Mouse (Mus musculus): Measurements from ENCODE around the gene Cort. TPM values are rescaled to one million over a fixed set of nuclear protein-coding genes. Genes with fewer than 3 reads are reported as not detected.

Gene Cort
- polyA plus RNA-seq, 1 experiment from 2014 or later, result 0.18 TPM

GRCm38 (mm10) chr4:149099369-149100017 lies 27.1 kb downstream of the Cort start, which contains the start of gene Pex14:
Gene Pex14 (minus strand): TSS chr4:149099876.
- no peak for TF ChIP-seq CTCF (IDR thresholded peaks at IDR 0.05)
- POLR2A ChIA-PET, result no interaction called here
- no peaks in the 10 kb centered on the region for H3K27me3 ChIP-seq
- in situ Hi-C loops (cut with MboI; ENCODE audit: low pct_unique_long_range_greater_than_20kb), result no loop called here
- DNase-seq (ENCODE audit: low read depth, low spot score) (no peak), ATAC-seq (no peak)
- CTCF ChIA-PET, result no interaction called here

- no peak for ATAC-seq
- in situ Hi-C loops (cut with MboI; ENCODE audit: low pct_unique_long_range_greater_than_20kb), result no loop called here
- no peak for TF ChIP-seq CTCF (IDR thresholded peaks at IDR 0.05)
Measured at GRCm38 (mm10) chr4:149098571-149098970, 28.0 kb downstream of the Cort start.

GRCm38 (mm10) chr4:149097956-149098355 lies 28.6 kb downstream of the Cort start:
- ATAC-seq, result no peak
- H3K27me3 ChIP-seq, result no peaks in the 10 kb centered on the region
- ChIA-PET POLR2A (no interaction called here), CTCF (no interaction called here)
- TF ChIP-seq CTCF (IDR thresholded peaks at IDR 0.05), result no peak
- no peak for DNase-seq (ENCODE audit: low read depth, low spot score)
- in situ Hi-C loops (cut with MboI; ENCODE audit: low pct_unique_long_range_greater_than_20kb), result no loop called here

More at GRCm38 (mm10) chr4:149098571-149098970, 28.0 kb downstream of the Cort start:
- POLR2A ChIA-PET, result no interaction called here
- DNase-seq (ENCODE audit: low read depth, low spot score), result no peak
- H3K27me3 ChIP-seq, result no peaks in the 10 kb centered on the region
- CTCF ChIA-PET, result no interaction called here

- no peak for DNase-seq (ENCODE audit: low read depth, low spot score)
- CTCF ChIA-PET, result no interaction called here
- no peak for TF ChIP-seq CTCF (IDR thresholded peaks at IDR 0.05)
- ATAC-seq, result no peak
- no peaks in the 10 kb centered on the region for H3K27me3 ChIP-seq
- POLR2A ChIA-PET, result no interaction called here
- in situ Hi-C loops (cut with MboI; ENCODE audit: low pct_unique_long_range_greater_than_20kb), result no loop called here
Measured at GRCm38 (mm10) chr4:149091364-149091763, 35.2 kb downstream of the Cort start.

GRCm38 (mm10) chr4:149085381-149085780 lies 41.2 kb downstream of the Cort start:
- DNase-seq (ENCODE audit: low read depth, low spot score) (no peak), ATAC-seq (no peak)
- ChIA-PET POLR2A (interaction anchor here (0.6 kb wide), 1 partner anchor 20 kb away, joined by 4 read pairs; no protein-coding TSS in a partner anchor), CTCF (interaction anchor here (1.5 kb wide), 1 partner anchor 9 kb away, joined by 3 read pairs; no protein-coding TSS in a partner anchor)
- in situ Hi-C loops (cut with MboI; ENCODE audit: low pct_unique_long_range_greater_than_20kb), result no loop called here
- no peak for TF ChIP-seq CTCF (IDR thresholded peaks at IDR 0.05)
- no peaks in the 10 kb centered on the region for H3K27me3 ChIP-seq

GRCm38 (mm10) chr4:149081528-149081927 lies 45.0 kb downstream of the Cort start:
- no peak for ATAC-seq
- POLR2A ChIA-PET, result no interaction called here
- in situ Hi-C loops (cut with MboI; ENCODE audit: low pct_unique_long_range_greater_than_20kb), result no loop called here
- H3K27me3 ChIP-seq, result no peaks in the 10 kb centered on the region
- CTCF ChIA-PET, result interaction anchor here (1.2 kb wide), 1 partner anchor 63 kb away, joined by 4 read pairs; no protein-coding TSS in a partner anchor
- no peak for TF ChIP-seq CTCF (IDR thresholded peaks at IDR 0.05)
- no peak for DNase-seq (ENCODE audit: low read depth, low spot score)

- ATAC-seq (no peak), DNase-seq (ENCODE audit: low read depth, low spot score) (no peak)
- TF ChIP-seq CTCF (IDR thresholded peaks at IDR 0.05), result no peak
- ChIA-PET POLR2A (no interaction called here), CTCF (interaction anchor here (1.2 to 1.8 kb wide), 2 partner anchors 10 to 198 kb away, joined by 3 to 7 read pairs; no protein-coding TSS in a partner anchor)
- in situ Hi-C loops (cut with MboI; ENCODE audit: low pct_unique_long_range_greater_than_20kb), result no loop called here
- no peaks in the 10 kb centered on the region for H3K27me3 ChIP-seq
Measured at GRCm38 (mm10) chr4:149080111-149080510, 46.5 kb downstream of the Cort start.

- ATAC-seq (no peak), DNase-seq (ENCODE audit: low read depth, low spot score) (no peak)
- POLR2A ChIA-PET, result interaction anchor here (0.6 kb wide), 1 partner anchor 396 kb away, joined by 5 read pairs; no protein-coding TSS in a partner anchor
- TF ChIP-seq CTCF (IDR thresholded peaks at IDR 0.05), result no peak
- no peaks in the 10 kb centered on the region for H3K27me3 ChIP-seq
- in situ Hi-C loops (cut with MboI; ENCODE audit: low pct_unique_long_range_greater_than_20kb), result loop anchor here (5.0 kb wide), 1 partner anchor 58 kb away; the partner anchor contains the start of gene Cenps
- CTCF ChIA-PET, result interaction anchor here (1.2 to 1.8 kb wide), 2 partner anchors 10 to 197 kb away, joined by 3 to 7 read pairs; no protein-coding TSS in a partner anchor
Measured at GRCm38 (mm10) chr4:149079629-149080028, 46.9 kb downstream of the Cort start.

- POLR2A ChIA-PET, result no interaction called here
- in situ Hi-C loops (cut with MboI; ENCODE audit: low pct_unique_long_range_greater_than_20kb), result loop anchor here (5.0 kb wide), 1 partner anchor 59 kb away; the partner anchor contains the start of gene Cenps
- no peak for TF ChIP-seq CTCF (IDR thresholded peaks at IDR 0.05)
- H3K27me3 ChIP-seq, result no peaks in the 10 kb centered on the region
- DNase-seq (ENCODE audit: low read depth, low spot score) (no peak), ATAC-seq (no peak)
- CTCF ChIA-PET, result interaction anchor here (0.8 to 3.1 kb wide), 4 partner anchors 31 to 374 kb away, joined by 3 to 9 read pairs (median 6); partner anchors contain the start of gene Cenps
Measured at GRCm38 (mm10) chr4:149078261-149078660, 48.3 kb downstream of the Cort start.

- in situ Hi-C loops (cut with MboI; ENCODE audit: low pct_unique_long_range_greater_than_20kb), result loop anchor here (5.0 kb wide), 1 partner anchor 61 kb away; the partner anchor contains the start of gene Cenps
- no peaks in the 10 kb centered on the region for H3K27me3 ChIP-seq
- ATAC-seq, result peak; percentile 81
- POLR2A ChIA-PET, result interaction anchor here (0.6 to 1.1 kb wide), 4 partner anchors 15 to 373 kb away, joined by 3 read pairs; partner anchors contain the start of gene Dffa
- TF ChIP-seq CTCF (IDR thresholded peaks at IDR 0.05), result peak; percentile 80
- no peak for DNase-seq (ENCODE audit: low read depth, low spot score)
- CTCF ChIA-PET, result interaction anchor here (0.6 to 3.1 kb wide), 11 partner anchors 9 to 394 kb away, joined by 3 to 8 read pairs (median 4); partner anchors contain the start of gene Cenps
Measured at GRCm38 (mm10) chr4:149075871-149076575, 50.5 kb downstream of the Cort start.

All from Patski (cell line).